Mouse (Mus musculus) liver, adult (tissue): ENCODE results near the gene Arid1b.

Experiments
- GATA4 ChIP-seq: IDR thresholded peaks from 2 replicates; pipeline ENCODE4 v1.6.1; 2014; ENCODE audit warnings: mild to moderate bottlenecking, low read length; ENCODE audit not compliant: insufficient replicate concordance

Gene Arid1b

GRCm38 (mm10) chr17:5321589-5322225 is 327.6 kb downstream of the Arid1b start:
- TF ChIP-seq GATA4, result no peak

DNA sequence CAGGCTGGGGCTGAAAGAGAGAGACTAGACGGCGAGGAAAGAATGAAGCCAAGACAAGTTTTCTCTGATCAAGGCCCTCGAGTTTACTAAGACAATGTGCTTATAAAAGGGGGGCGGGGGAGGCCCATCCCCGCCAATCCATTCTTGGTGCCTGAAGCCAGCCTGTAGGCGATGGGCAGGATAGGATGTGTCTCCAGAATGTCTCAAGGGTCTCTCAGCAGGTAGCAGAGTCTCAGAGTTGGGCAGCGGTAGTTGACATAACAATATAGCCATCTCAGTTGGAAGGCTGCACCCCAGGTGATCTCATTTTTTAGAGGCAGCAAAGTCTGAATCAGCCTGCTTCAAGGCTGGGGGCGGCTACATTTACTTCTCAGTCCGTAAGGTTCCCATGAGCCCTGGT is 328.5 kb downstream of the Arid1b start:
- no peak for TF ChIP-seq GATA4

GRCm38 (mm10) chr17:5323746-5324145 is 329.6 kb downstream of the Arid1b start:
- TF ChIP-seq GATA4, result no peak

DNA sequence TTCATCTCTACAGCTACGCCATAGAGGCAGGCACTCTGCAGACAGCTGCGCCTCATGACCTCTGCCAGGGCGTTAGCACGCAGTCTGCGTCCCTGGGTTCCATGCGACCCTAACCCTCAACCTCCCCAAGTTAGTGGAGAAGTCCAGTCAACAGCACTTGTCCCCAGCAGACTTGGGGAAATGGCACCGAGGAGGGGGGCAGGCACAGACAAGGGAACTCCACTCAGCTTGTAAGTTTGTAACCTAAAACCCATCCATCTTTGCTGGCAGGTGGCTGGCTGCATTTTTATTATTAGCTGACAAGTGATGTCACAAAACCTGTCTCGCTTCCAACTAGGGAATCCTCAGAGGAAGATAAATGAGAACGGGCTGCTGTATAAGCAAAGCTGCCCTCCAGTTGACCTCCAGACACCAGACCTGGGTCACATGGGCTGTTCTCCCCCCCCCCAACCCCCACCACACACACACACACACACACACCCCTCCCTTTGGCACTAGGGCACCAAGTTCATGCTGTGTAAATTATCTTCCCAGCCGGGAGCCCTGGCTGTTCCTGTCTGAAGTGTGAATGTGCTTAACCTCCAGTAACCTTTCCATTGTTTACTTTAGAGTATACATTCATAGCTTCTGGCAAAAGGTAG is 330.2 kb downstream of the Arid1b start:
- TF ChIP-seq GATA4, result no peak; the same call in 1 of the 2 replicates

DNA sequence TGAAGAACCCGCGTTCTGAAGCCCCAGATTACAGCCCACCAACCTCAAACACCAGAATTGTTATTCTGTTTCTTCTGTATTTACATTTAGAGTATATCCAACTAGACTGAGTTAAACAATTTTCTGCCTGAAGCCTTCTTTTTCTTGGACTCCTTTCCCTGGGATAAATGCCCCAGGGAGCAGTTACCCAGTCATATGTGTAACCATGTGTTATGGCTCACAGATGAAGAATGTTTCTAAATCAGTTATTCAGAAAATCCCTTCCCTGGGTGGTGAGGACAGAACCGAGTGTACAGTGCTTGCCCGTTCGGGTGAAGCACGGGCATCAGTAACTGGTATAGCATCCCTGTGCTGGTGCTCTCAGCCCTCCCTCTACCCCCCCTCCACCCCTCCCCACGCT is 332.6 kb downstream of the Arid1b start:
- TF ChIP-seq GATA4, result no peak

DNA sequence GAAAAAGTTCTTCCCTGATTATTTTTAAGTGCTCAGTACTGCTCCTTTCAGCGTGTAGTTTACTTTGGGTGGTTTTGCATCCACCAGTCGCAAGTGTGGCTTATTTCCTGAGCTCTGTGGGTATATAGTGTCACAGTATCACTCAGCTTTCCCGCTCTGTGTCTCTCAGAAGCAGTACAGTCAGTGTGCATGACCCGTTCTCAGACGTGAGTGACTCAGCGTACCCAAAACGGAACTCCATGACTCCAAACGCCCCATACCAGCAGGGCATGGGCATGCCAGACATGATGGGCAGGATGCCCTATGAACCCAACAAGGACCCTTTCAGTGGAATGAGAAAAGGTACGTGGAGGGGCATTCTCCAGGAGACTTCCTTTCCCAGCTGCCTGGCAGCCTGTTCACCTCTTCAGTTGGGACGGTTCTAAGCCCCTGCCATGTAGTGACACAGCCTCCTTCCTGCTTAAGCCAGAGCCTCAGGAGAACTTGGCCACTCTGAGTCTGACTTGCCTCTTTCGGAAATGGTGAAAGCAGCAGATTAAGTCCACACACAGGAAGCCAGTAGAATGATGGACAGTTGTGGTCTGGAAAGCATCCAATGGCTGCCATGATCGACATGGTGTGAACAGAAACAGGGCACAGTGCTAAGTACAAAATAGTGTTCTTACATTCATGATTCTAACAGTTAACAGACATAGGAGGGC is 333.5 kb downstream of the Arid1b start:
- no peak for TF ChIP-seq GATA4

GRCm38 (mm10) chr17:5329478-5329877 is 335.3 kb downstream of the Arid1b start:
- no peak for TF ChIP-seq GATA4

GRCm38 (mm10) chr17:5330063-5330462 is 335.9 kb downstream of the Arid1b start:
- no peak for TF ChIP-seq GATA4

DNA sequence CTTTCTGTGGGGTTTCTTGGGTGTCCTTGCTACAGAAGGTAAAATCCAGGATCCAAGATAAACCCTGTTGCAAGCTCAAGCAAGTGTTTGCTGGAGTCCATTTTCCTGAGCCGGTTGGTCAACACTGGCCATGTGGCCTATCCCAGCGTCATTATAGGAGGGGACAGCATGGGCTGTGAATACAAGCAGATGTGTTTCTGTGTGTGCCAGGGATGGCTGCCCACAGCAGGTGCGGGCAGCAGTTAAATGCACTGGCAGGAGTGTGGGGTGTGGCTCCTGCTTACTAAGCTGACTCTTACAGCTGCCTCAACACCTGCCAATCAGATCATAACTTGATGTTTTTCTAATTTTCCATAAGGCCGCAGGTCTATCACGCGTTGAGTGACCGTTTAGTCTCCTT is 336.5 kb downstream of the Arid1b start:
- TF ChIP-seq GATA4, result no peak

DNA sequence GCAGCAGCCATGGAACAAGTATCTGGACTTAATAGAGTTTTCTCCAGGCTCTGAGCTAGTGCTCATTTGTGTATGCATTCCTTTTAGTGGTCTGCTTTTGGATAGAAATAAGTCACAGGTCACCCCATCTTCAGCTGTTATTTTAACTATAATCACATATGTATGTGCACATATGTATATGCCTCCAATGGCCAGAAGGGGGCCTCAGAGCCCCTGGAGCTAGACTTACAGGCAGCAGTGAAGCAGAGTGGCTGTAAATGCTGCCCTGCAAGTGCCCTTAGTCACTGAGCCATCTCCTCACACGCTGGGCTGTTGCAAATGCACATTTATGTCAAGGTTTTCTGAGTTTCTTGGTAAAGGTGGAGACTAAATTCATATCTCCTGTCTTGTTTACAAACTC is 337.3 kb downstream of the Arid1b start:
- no peak for TF ChIP-seq GATA4

- no peak for TF ChIP-seq GATA4
Measured at GRCm38 (mm10) chr17:5334567-5334966, 340.4 kb downstream of the Arid1b start.

DNA sequence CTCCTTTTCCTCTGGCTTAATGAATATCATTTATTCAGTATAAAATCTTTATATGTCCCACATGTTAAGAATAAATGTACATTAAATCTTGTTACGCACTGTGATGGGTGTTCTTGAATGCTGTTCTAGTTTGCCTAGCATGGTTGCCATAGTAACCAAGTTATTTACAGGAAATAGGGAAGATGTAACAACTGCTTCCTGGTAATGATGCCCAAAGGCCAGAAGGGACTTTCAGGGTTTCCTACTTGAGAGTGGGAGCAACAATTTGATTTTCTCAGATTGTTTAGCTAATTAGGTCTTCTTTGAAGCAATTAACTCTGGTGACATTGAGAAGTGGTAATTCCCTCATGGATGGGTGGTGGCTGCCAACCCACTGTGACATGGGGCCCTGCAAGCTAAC is 350.3 kb downstream of the Arid1b start:
- TF ChIP-seq GATA4, result no peak

- no peak for TF ChIP-seq GATA4
Measured at GRCm38 (mm10) chr17:5345810-5346209, 351.7 kb downstream of the Arid1b start.

DNA sequence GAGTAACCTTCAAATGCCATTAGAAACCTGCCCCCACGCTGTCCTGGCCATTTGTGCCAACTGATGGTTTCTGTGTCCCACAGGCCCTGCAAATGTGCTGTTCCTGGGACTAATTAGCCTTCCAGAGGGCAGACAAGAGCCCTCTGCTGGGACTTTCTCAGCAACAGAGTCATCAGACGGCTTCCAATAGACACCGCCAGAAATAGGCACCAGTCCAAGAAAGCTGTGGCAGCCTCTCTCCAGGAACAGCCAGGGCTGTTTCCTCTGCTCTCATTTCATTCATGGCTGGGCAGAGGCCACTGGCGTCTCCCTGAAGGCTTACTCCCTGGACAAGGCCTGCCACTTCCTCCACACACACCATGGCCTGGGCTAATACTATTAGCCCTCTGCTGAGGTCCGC is 358.8 kb downstream of the Arid1b start:
- no peak for TF ChIP-seq GATA4

DNA sequence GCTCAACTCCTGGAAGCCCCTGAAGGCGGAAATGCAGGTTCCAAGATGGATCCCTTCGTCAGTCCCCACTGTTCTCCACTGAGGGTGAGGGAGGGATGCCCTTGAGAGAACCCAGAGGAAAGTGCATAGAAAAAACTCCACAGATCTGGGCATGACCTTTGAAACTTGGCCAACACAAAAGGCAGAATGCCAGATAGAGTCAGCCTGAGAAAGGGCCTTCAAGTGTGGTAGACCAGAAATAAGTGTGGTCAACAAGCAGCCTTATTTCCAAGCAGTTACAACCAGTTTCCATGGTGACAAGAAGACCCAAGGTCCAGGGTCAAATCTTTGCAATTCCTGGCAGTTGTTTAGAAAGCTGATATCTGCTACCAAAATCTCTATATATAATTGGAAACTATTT is 366.6 kb downstream of the Arid1b start:
- no peak for TF ChIP-seq GATA4

- no peak for TF ChIP-seq GATA4
Measured at GRCm38 (mm10) chr17:5365992-5366398, 371.9 kb downstream of the Arid1b start.

DNA sequence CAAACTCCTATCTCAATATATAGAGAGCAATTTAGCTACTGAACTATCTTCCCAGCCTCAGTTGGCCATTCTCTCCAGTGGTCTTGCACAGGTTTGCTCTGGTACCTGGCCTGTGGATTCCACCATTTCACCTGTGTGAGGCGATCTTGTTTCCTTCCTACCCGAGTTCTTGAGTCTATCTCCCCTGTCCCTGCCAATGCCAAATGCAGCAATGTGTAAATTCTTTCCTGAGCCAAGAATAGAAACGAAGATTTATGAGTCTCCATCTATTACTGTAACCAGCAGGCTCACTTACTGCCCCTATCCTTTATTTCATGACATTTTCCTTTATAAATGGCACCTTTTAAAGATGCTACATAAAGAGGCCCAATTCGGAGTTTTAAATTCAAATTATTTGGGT is 376.9 kb downstream of the Arid1b start:
- TF ChIP-seq GATA4, result no peak

DNA sequence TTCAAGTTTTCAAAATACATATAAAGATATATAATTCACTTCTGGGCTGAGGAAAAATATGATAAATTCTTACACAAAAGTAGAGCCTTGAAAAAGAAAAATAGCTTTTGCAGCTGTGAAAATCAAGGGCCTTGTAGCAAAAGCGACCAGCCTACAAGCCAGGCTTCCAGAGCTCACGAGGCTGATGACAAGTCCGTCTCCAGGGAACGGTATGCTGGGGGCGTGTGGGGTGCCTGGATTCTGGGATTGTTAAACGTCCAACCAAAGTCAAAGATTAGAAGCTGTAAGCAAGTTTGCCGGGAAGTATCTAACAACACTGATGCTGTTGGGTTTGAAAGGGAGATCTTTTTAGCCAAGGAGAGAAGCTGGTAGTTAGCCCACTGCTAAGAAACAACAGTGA is 377.4 kb downstream of the Arid1b start:
- no peak for TF ChIP-seq GATA4
